In genomic region chr7:102248691-102249404, GRCm38 (mm10) we compare ENCODE assay signal across 8 mouse cellular contexts. TPM values are rescaled to one million over a fixed set of nuclear protein-coding genes. Genes with fewer than 3 reads are reported as not detected.
DNase-seq lines count a peak whose midpoint lies in the region; ATAC-seq and TF ChIP-seq lines count a peak whose summit lies in the region.

No protein-coding gene starts in this region.

- H3K36me3 ChIP-seq in lung, embryonic 15.5 days = no peaks in the 10 kb centered on the region
- no peaks in the 10 kb centered on the region for H3K36me3 ChIP-seq in forebrain, embryonic 11.5 days (ENCODE audit: control insufficient read depth, insufficient read depth, low read length)
- no peaks in the 10 kb centered on the region for H3K36me3 ChIP-seq in limb, embryonic 14.5 days (ENCODE audit: control insufficient read depth, insufficient read depth, low read length)

- WGBS in lung, embryonic 15.5 days = 10% methylated on average over 16 of the region's 16 CpGs
- WGBS in forebrain, embryonic 11.5 days = 33% methylated on average over 16 of the region's 16 CpGs
- WGBS in limb, embryonic 14.5 days = 23% methylated on average over 16 of the region's 16 CpGs

- no peaks in the 10 kb centered on the region for H3K9me3 ChIP-seq in lung, embryonic 15.5 days
- no peaks in the 10 kb centered on the region for H3K9me3 ChIP-seq in forebrain, embryonic 11.5 days (ENCODE audit: control insufficient read depth, low read length)
- H3K9me3 ChIP-seq in limb, embryonic 14.5 days (ENCODE audit: control insufficient read depth, low read length) = no peaks in the 10 kb centered on the region

- H3K4me1 ChIP-seq in lung, embryonic 15.5 days = peaks cover 57% of the 10 kb centered on the region
- peaks cover 3% of the 10 kb centered on the region; the same call in 1 of the 2 replicates for H3K4me1 ChIP-seq in forebrain, embryonic 11.5 days (replicated peaks; ENCODE audit: control insufficient read depth, insufficient read depth, low read length)
- H3K4me1 ChIP-seq in limb, embryonic 14.5 days (ENCODE audit: control insufficient read depth, insufficient read depth, low read length) = peaks cover 32% of the 10 kb centered on the region

- H3K9ac ChIP-seq in lung, embryonic 15.5 days = peak overlapping the region; percentile 83
- H3K9ac ChIP-seq in forebrain, embryonic 11.5 days (ENCODE audit: low read length) = peak overlapping the region; percentile 87
- peak overlapping the region; percentile 86 for H3K9ac ChIP-seq in limb, embryonic 14.5 days (ENCODE audit: low read depth, low read length, severe bottlenecking)

- peak overlapping the region; percentile 99 for H3K27ac ChIP-seq in lung, embryonic 15.5 days
- no peak overlapping the region for H3K27ac ChIP-seq in forebrain, embryonic 11.5 days (ENCODE audit: low read depth, low read length)
- peak overlapping the region; percentile 93; the same call in 1 of the 2 replicates for H3K27ac ChIP-seq in limb, embryonic 14.5 days (replicated peaks; ENCODE audit: low read depth, low read length)

- H3K27me3 ChIP-seq in lung, embryonic 15.5 days = no peaks in the 10 kb centered on the region
- H3K27me3 ChIP-seq in forebrain, embryonic 11.5 days (ENCODE audit: control insufficient read depth, insufficient read depth, low read length) = no peaks in the 10 kb centered on the region
- no peaks in the 10 kb centered on the region for H3K27me3 ChIP-seq in limb, embryonic 14.5 days (ENCODE audit: control insufficient read depth, insufficient read depth, low read length)

- DNase-seq in lung, postnatal 14 days = no peak
- no peak for DNase-seq in forebrain, embryonic 11.5 days (ENCODE audit: low spot score)
- DNase-seq in limb, embryonic 14.5 days (ENCODE audit: low spot score) = no peak
- peak; percentile 58 to 60 for DNase-seq in natural killer cell, adult 2 months (ENCODE audit: low spot score in 2 of 2)
- no peak for DNase-seq in embryo, embryonic 9.5 days (ENCODE audit: extremely low spot score)
- no peak for DNase-seq in adipocyte (ENCODE audit: low spot score)

- ATAC-seq in lung, embryonic 15.5 days (ENCODE audit: borderline replicate concordance, extremely low read depth, low FRiP score, low TSS enrichment) = no peak
- no peak for ATAC-seq in forebrain, embryonic 11.5 days (replicated peaks; ENCODE audit: low FRiP score)
- ATAC-seq in limb, embryonic 14.5 days (ENCODE audit: low FRiP score, low read depth) = no peak
- ATAC-seq in frontal cortex, adult (ENCODE audit: low TSS enrichment) = no peak

- H3K4me3 ChIP-seq in lung, embryonic 15.5 days = peak overlapping the region; percentile 78
- H3K4me3 ChIP-seq in forebrain, embryonic 11.5 days (ENCODE audit: low read depth, low read length) = peak overlapping the region; percentile 78
- H3K4me3 ChIP-seq in limb, embryonic 14.5 days (replicated peaks; ENCODE audit: low read length) = peak overlapping the region; percentile 85

- H3K4me2 ChIP-seq in lung, embryonic 15.5 days = peak overlapping the region; percentile 86
- peak overlapping the region; percentile 88 for H3K4me2 ChIP-seq in forebrain, embryonic 11.5 days (ENCODE audit: low read depth, low read length, severe bottlenecking)
- peak overlapping the region; percentile 64 for H3K4me2 ChIP-seq in limb, embryonic 14.5 days (replicated peaks; ENCODE audit: low read depth, low read length, severe bottlenecking)

- TF ChIP-seq POLR2A in limb, embryonic 14.5 days (IDR thresholded peaks at IDR 0.05; ENCODE audit: borderline replicate concordance, extremely low read depth, insufficient read depth, insufficient read length) = no peak

RNA-seq across cellular contexts. Expression of gene Rhog, which starts 7.0 kb away (rescaled TPM):
- 72.8 and 74.5 TPM in 2 replicates for polyA plus RNA-seq in lung, embryonic 15.5 days (2015; fragmentation: Nextera tagmentation; extraction: Ambion mirVana)
- polyA plus RNA-seq in forebrain, embryonic 11.5 days (2014; fragmentation: Nextera tagmentation; extraction: Ambion mirVana) = 32.2 and 37.2 TPM in 2 replicates
- polyA plus RNA-seq in limb, embryonic 14.5 days (2012; rRNA removed) = 48.7 and 55.6 TPM in 2 replicates
- 70.3 and 73.7 TPM in 2 replicates for polyA plus RNA-seq in limb, embryonic 14.5 days (2014; fragmentation: Nextera tagmentation; extraction: Ambion mirVana)

RNA-seq across cellular contexts. Expression of gene Stim1, which starts 18.8 kb away (rescaled TPM):
- 16.7 and 20.1 TPM in 2 replicates for polyA plus RNA-seq in lung, embryonic 15.5 days (2015; fragmentation: Nextera tagmentation; extraction: Ambion mirVana)
- polyA plus RNA-seq in forebrain, embryonic 11.5 days (2014; fragmentation: Nextera tagmentation; extraction: Ambion mirVana) = 12.3 and 14.3 TPM in 2 replicates
- 49.1 and 66.1 TPM in 2 replicates for polyA plus RNA-seq in limb, embryonic 14.5 days (2012; rRNA removed)
- 27.7 and 31.7 TPM in 2 replicates for polyA plus RNA-seq in limb, embryonic 14.5 days (2014; fragmentation: Nextera tagmentation; extraction: Ambion mirVana)

RNA-seq across cellular contexts. Expression of gene Pgap2, which starts 38.8 kb away (rescaled TPM):
- 81.0 and 91.8 TPM in 2 replicates for polyA plus RNA-seq in lung, embryonic 15.5 days (2015; fragmentation: Nextera tagmentation; extraction: Ambion mirVana)
- polyA plus RNA-seq in forebrain, embryonic 11.5 days (2014; fragmentation: Nextera tagmentation; extraction: Ambion mirVana) = 54.5 and 58.8 TPM in 2 replicates
- polyA plus RNA-seq in limb, embryonic 14.5 days (2012; rRNA removed) = 77.1 and 108 TPM in 2 replicates
- 94.2 and 102 TPM in 2 replicates for polyA plus RNA-seq in limb, embryonic 14.5 days (2014; fragmentation: Nextera tagmentation; extraction: Ambion mirVana)

RNA-seq across cellular contexts. Expression of gene Nup98, which starts 38.9 kb away (rescaled TPM):
- polyA plus RNA-seq in lung, embryonic 15.5 days (2015; fragmentation: Nextera tagmentation; extraction: Ambion mirVana) = 33.8 and 35.3 TPM in 2 replicates
- 46.3 and 50.0 TPM in 2 replicates for polyA plus RNA-seq in forebrain, embryonic 11.5 days (2014; fragmentation: Nextera tagmentation; extraction: Ambion mirVana)
- 27.3 and 28.3 TPM in 2 replicates for polyA plus RNA-seq in limb, embryonic 14.5 days (2012; rRNA removed)
- polyA plus RNA-seq in limb, embryonic 14.5 days (2014; fragmentation: Nextera tagmentation; extraction: Ambion mirVana) = 38.9 and 41.5 TPM in 2 replicates

Comparison
In these comparisons a context has a peak if more than half of its experiments do, and no peak if none do; other contexts are left out.
1. DNase-seq: peak in natural killer cell, adult 2 months (2 of 2); none in lung, postnatal 14 days (single experiment), forebrain, embryonic 11.5 days (single experiment), limb, embryonic 14.5 days (single experiment), embryo, embryonic 9.5 days (single experiment) and adipocyte (single experiment).
2. Peak in every context shown above with its lines, with median percentiles within 50 percentile points of each other: H3K4me2 ChIP-seq, H3K4me3 ChIP-seq and H3K9ac ChIP-seq.